21 mouse cellular contexts compared by ENCODE assay signal in the genomic region with DNA sequence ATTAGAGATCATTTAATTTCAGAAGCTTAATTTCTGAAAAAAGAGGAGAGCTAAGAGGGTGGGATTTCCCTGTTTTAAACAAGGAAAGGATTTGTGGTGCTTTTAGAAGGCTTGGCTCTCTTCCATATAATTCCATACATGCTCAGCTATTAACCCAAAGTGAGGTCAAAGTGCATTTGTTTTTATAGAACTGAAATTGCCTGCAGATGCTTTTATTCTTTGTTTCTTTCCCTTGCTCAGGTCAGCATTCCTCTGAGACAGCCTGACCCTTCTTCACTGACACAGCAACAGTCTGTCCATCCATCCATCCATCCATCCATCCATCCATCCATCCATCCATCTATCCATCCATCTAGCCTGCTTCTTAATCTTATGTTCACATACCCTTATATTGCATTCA.
DNase-seq lines count a peak whose midpoint lies in the region; ATAC-seq and TF ChIP-seq lines count a peak whose summit lies in the region.
"Had no signal": no experiment of that assay in that cellular context is flagged by ENCODE, and none has a peak within 500 bp of the region (broad histone marks: within the 10 kb centered on the region; RNA-seq: fewer than 3 reads in every experiment).

No protein-coding gene starts in this region.

- H3K9me3 ChIP-seq in embryonic facial prominence, embryonic 11.5 days (replicated peaks; ENCODE audit: control insufficient read depth, low read length), result no peaks in the 10 kb centered on the region
- no peaks in the 10 kb centered on the region for H3K9me3 ChIP-seq in embryonic facial prominence, embryonic 10.5 days
- no peaks in the 10 kb centered on the region for H3K9me3 ChIP-seq in limb, embryonic 14.5 days (ENCODE audit: control insufficient read depth, low read length)
- H3K9me3 ChIP-seq in limb, embryonic 10.5 days (replicated peaks), result no peaks in the 10 kb centered on the region
- no peaks in the 10 kb centered on the region for H3K9me3 ChIP-seq in midbrain, embryonic 16.5 days (replicated peaks; ENCODE audit: control insufficient read depth, low read length, poor library complexity, severe bottlenecking)
- H3K9me3 ChIP-seq: embryonic facial prominence, embryonic 12.5 days; forebrain, embryonic 10.5 days; forebrain, embryonic 12.5 days had no signal

- no peak for TF ChIP-seq CTCF in embryonic fibroblast, embryonic 13.5 days (IDR thresholded peaks at IDR 0.05; ENCODE audit: borderline replicate concordance, insufficient read depth, low read length)

- peak; percentile 22 for DNase-seq in embryonic facial prominence, embryonic 11.5 days (ENCODE audit: low spot score)
- no peak for DNase-seq in embryonic facial prominence, embryonic 10.5 days (ENCODE audit: low spot score)
- peak; percentile 12 for DNase-seq in limb, embryonic 14.5 days (ENCODE audit: low spot score)
- no peak for DNase-seq in limb, embryonic 10.5 days (ENCODE audit: low spot score)
- DNase-seq in urinary bladder, adult 2 months (ENCODE audit: low spot score), result no peak
- DNase-seq: adrenal gland, adult 8-10 months; B cell, adult 2 months; cerebellum, adult 11-12 months; cerebellum, adult 2 months; cerebellum, adult 9-10 months; cerebellum, postnatal 10 days; cerebellum, postnatal 25 days had no signal

- H3K36me3 ChIP-seq in embryonic facial prominence, embryonic 11.5 days (replicated peaks; ENCODE audit: control insufficient read depth, insufficient read depth, low read depth, low read length), result no peaks in the 10 kb centered on the region
- no peaks in the 10 kb centered on the region for H3K36me3 ChIP-seq in embryonic facial prominence, embryonic 10.5 days (replicated peaks)
- H3K36me3 ChIP-seq in limb, embryonic 14.5 days (ENCODE audit: control insufficient read depth, insufficient read depth, low read length), result no peaks in the 10 kb centered on the region
- no peaks in the 10 kb centered on the region for H3K36me3 ChIP-seq in limb, embryonic 10.5 days
- H3K36me3 ChIP-seq in midbrain, embryonic 16.5 days (ENCODE audit: control insufficient read depth, insufficient read depth, low read length), result no peaks in the 10 kb centered on the region
- H3K36me3 ChIP-seq: embryonic facial prominence, embryonic 12.5 days; forebrain, embryonic 10.5 days; forebrain, embryonic 12.5 days had no signal

- H3K9ac ChIP-seq in embryonic facial prominence, embryonic 11.5 days (replicated peaks; ENCODE audit: low read length), result no peak overlapping the region
- H3K9ac ChIP-seq in limb, embryonic 14.5 days (ENCODE audit: low read depth, low read length, severe bottlenecking), result no peak overlapping the region
- no peak overlapping the region for H3K9ac ChIP-seq in midbrain, embryonic 16.5 days (ENCODE audit: low read depth, low read length)
- H3K9ac ChIP-seq: embryonic facial prominence, embryonic 12.5 days; forebrain, embryonic 12.5 days had no signal

- H3K4me2 ChIP-seq in embryonic facial prominence, embryonic 11.5 days (ENCODE audit: low read depth, low read length), result no peak overlapping the region
- no peak overlapping the region for H3K4me2 ChIP-seq in limb, embryonic 14.5 days (replicated peaks; ENCODE audit: low read depth, low read length, severe bottlenecking)
- no peak overlapping the region for H3K4me2 ChIP-seq in midbrain, embryonic 16.5 days (ENCODE audit: low read length)
- H3K4me2 ChIP-seq: embryonic facial prominence, embryonic 12.5 days; forebrain, embryonic 12.5 days had no signal

- no peaks in the 10 kb centered on the region for H3K27me3 ChIP-seq in embryonic facial prominence, embryonic 11.5 days (ENCODE audit: control insufficient read depth, insufficient read depth, low read length)
- no peaks in the 10 kb centered on the region for H3K27me3 ChIP-seq in embryonic facial prominence, embryonic 10.5 days (replicated peaks; ENCODE audit: low read depth, poor library complexity, severe bottlenecking)
- H3K27me3 ChIP-seq in limb, embryonic 14.5 days (ENCODE audit: control insufficient read depth, insufficient read depth, low read length), result no peaks in the 10 kb centered on the region
- H3K27me3 ChIP-seq in limb, embryonic 10.5 days (ENCODE audit: low read depth, poor library complexity, severe bottlenecking), result no peaks in the 10 kb centered on the region
- no peaks in the 10 kb centered on the region for H3K27me3 ChIP-seq in midbrain, embryonic 16.5 days (ENCODE audit: control insufficient read depth, insufficient read depth, low read depth, low read length)
- H3K27me3 ChIP-seq: embryonic facial prominence, embryonic 12.5 days; forebrain, embryonic 12.5 days; Patski had no signal

- H3K27ac ChIP-seq in embryonic facial prominence, embryonic 11.5 days (replicated peaks; ENCODE audit: low read depth, low read length), result no peak overlapping the region
- no peak overlapping the region for H3K27ac ChIP-seq in embryonic facial prominence, embryonic 10.5 days (replicated peaks)
- no peak overlapping the region for H3K27ac ChIP-seq in limb, embryonic 14.5 days (replicated peaks; ENCODE audit: low read depth, low read length)
- H3K27ac ChIP-seq in limb, embryonic 10.5 days, result no peak overlapping the region
- H3K27ac ChIP-seq in embryonic fibroblast, embryonic 13.5 days (ENCODE audit: insufficient read depth, low read length), result 0 out of 2 replicates have a peak overlapping the region, but pooled peaks have one; percentile 11
- no peak overlapping the region for H3K27ac ChIP-seq in midbrain, embryonic 16.5 days (ENCODE audit: low read length)
- H3K27ac ChIP-seq: embryonic facial prominence, embryonic 12.5 days; forebrain, embryonic 10.5 days; forebrain, embryonic 12.5 days had no signal

- no peak for TF ChIP-seq POLR2A in limb, embryonic 14.5 days (IDR thresholded peaks at IDR 0.05; ENCODE audit: borderline replicate concordance, extremely low read depth, insufficient read depth, insufficient read length)
- no peak for TF ChIP-seq POLR2A in embryonic fibroblast, embryonic 13.5 days (IDR thresholded peaks at IDR 0.05; ENCODE audit: low read depth, low read length)

- no peaks in the 10 kb centered on the region for H3K4me1 ChIP-seq in embryonic facial prominence, embryonic 11.5 days (ENCODE audit: control insufficient read depth, insufficient read depth, low read length)
- no peaks in the 10 kb centered on the region for H3K4me1 ChIP-seq in embryonic facial prominence, embryonic 10.5 days
- no peaks in the 10 kb centered on the region for H3K4me1 ChIP-seq in limb, embryonic 14.5 days (ENCODE audit: control insufficient read depth, insufficient read depth, low read length)
- no peaks in the 10 kb centered on the region; the same call in 1 of the 2 replicates for H3K4me1 ChIP-seq in limb, embryonic 10.5 days
- peaks cover 2% of the 10 kb centered on the region; the same call in 1 of the 2 replicates for H3K4me1 ChIP-seq in embryonic fibroblast, embryonic 13.5 days (ENCODE audit: control insufficient read depth, insufficient read depth, low read length)
- no peaks in the 10 kb centered on the region for H3K4me1 ChIP-seq in midbrain, embryonic 16.5 days (ENCODE audit: control insufficient read depth, insufficient read depth, low read length)
- H3K4me1 ChIP-seq: embryonic facial prominence, embryonic 12.5 days; forebrain, embryonic 10.5 days; forebrain, embryonic 12.5 days had no signal

- no peak overlapping the region for H3K4me3 ChIP-seq in embryonic facial prominence, embryonic 11.5 days (ENCODE audit: low read depth, low read length)
- no peak overlapping the region for H3K4me3 ChIP-seq in embryonic facial prominence, embryonic 10.5 days
- H3K4me3 ChIP-seq in limb, embryonic 14.5 days (replicated peaks; ENCODE audit: low read length), result no peak overlapping the region
- H3K4me3 ChIP-seq in limb, embryonic 10.5 days, result no peak overlapping the region
- no peak overlapping the region for H3K4me3 ChIP-seq in embryonic fibroblast, embryonic 13.5 days (ENCODE audit: insufficient read depth, low read length)
- H3K4me3 ChIP-seq in midbrain, embryonic 16.5 days (ENCODE audit: low read depth, low read length), result no peak overlapping the region
- H3K4me3 ChIP-seq: embryonic facial prominence, embryonic 12.5 days; erythroblast, embryonic 14.5 days; forebrain, embryonic 10.5 days; forebrain, embryonic 12.5 days had no signal

- no peak for ATAC-seq in embryonic facial prominence, embryonic 11.5 days (replicated peaks; ENCODE audit: insufficient number of reproducible peaks, low FRiP score, low TSS enrichment, low read depth)
- no peak for ATAC-seq in limb, embryonic 14.5 days (ENCODE audit: low FRiP score, low read depth)
- ATAC-seq in midbrain, embryonic 16.5 days, result no peak
- ATAC-seq: forebrain, embryonic 14.5 days; forebrain, embryonic 16.5 days; Patski had no signal

Comparison
In these comparisons a context has a peak if more than half of its experiments do, and no peak if none do; other contexts are left out.
1. DNase-seq: peak in embryonic facial prominence, embryonic 11.5 days (single experiment) and limb, embryonic 14.5 days (single experiment); none in embryonic facial prominence, embryonic 10.5 days (single experiment), limb, embryonic 10.5 days (single experiment) and urinary bladder, adult 2 months (single experiment).